Mouse (Mus musculus) fat pad, adult 2 months (tissue): ENCODE results near the gene Irx5.
A peak's percentile ranks its signal among the peaks of the same experiment; 100 is the strongest.

Source experiments
- DNase-seq: peaks from one replicate; pipeline ENCODE4 v3.0.0-alpha.2; 2011; ENCODE audit warnings: low read depth, low spot score; ENCODE audit errors: extremely low read depth

Irx5 gene

GRCm38 (mm10) chr8:92357398-92357981 is at the start of gene Irx5:
Gene Irx5 (plus strand): TSS chr8:92357625.
- DNase-seq, result no peak

- no peak for DNase-seq
Measured at GRCm38 (mm10) chr8:92312178-92312577, 45.2 kb upstream of the Irx5 start.

- no peak for DNase-seq
Measured at GRCm38 (mm10) chr8:92313707-92314106, 43.7 kb upstream of the Irx5 start.

- no peak for DNase-seq
Measured at GRCm38 (mm10) chr8:92323751-92324150, 33.7 kb upstream of the Irx5 start.

- DNase-seq, result no peak
Measured at GRCm38 (mm10) chr8:92327176-92327575, 30.2 kb upstream of the Irx5 start.

GRCm38 (mm10) chr8:92329273-92329672 is 28.2 kb upstream of the Irx5 start:
- no peak for DNase-seq

GRCm38 (mm10) chr8:92331811-92332210 is 25.6 kb upstream of the Irx5 start:
- no peak for DNase-seq

GRCm38 (mm10) chr8:92333406-92333805 is 24.0 kb upstream of the Irx5 start:
- no peak for DNase-seq

- no peak for DNase-seq
Measured at GRCm38 (mm10) chr8:92335079-92335478, 22.3 kb upstream of the Irx5 start.

GRCm38 (mm10) chr8:92336041-92336440 is 21.4 kb upstream of the Irx5 start:
- no peak for DNase-seq

GRCm38 (mm10) chr8:92343544-92343943 is 13.9 kb upstream of the Irx5 start:
- DNase-seq, result no peak

- DNase-seq, result no peak
Measured at GRCm38 (mm10) chr8:92349898-92350486, 7.4 kb upstream of the Irx5 start.

GRCm38 (mm10) chr8:92353405-92353804 is 4.0 kb upstream of the Irx5 start:
- DNase-seq, result no peak

- no peak for DNase-seq
Measured at GRCm38 (mm10) chr8:92354536-92355482, 2.6 kb upstream of the Irx5 start.

- peak; percentile 91 for DNase-seq
Measured at GRCm38 (mm10) chr8:92355701-92356612, 1.5 kb upstream of the Irx5 start.

GRCm38 (mm10) chr8:92356613-92357375 is 631 bp upstream of the Irx5 start:
- DNase-seq, result no peak

GRCm38 (mm10) chr8:92358141-92358999 is 945 bp downstream of the Irx5 start:
- no peak for DNase-seq

GRCm38 (mm10) chr8:92359000-92359832 is 1.8 kb downstream of the Irx5 start:
- DNase-seq, result no peak

GRCm38 (mm10) chr8:92359833-92360082 is 2.3 kb downstream of the Irx5 start:
- no peak for DNase-seq
